Mouse (Mus musculus) cerebellum, adult 2 months (tissue): ENCODE measurements at regions not wholly inside any gene's neighbourhood (a gene's known extent, or its start where the extent isn't known, plus 50 kb on each side); places are given as distances from the start of the nearest gene placed in this dataset.

Source experiments
- DNase-seq, 2 experiments: peaks; one replicate each; pipeline ENCODE4 v3.0.0; 2021
- H3K27ac ChIP-seq: fragments of 200-500 bp; 2 replicates; pipeline ENCODE4 v1.5.1; 2012; ENCODE audit warnings: low read length, control low read depth, inconsistent platforms; ENCODE audit not compliant: insufficient read depth
- H3K27me3 ChIP-seq: fragments of 200-500 bp; 2 replicates; pipeline ENCODE4 v1.6.1; 2012; ENCODE audit warnings: inconsistent platforms, mild to moderate bottlenecking, low read length, moderate library complexity; ENCODE audit not compliant: control insufficient read depth, insufficient read depth
- H3K4me1 ChIP-seq: fragments of 200-500 bp; 2 replicates; pipeline ENCODE4 v1.6.1; 2011; ENCODE audit warnings: low read length; ENCODE audit not compliant: control insufficient read depth, insufficient read depth
- H3K4me3 ChIP-seq: fragments of 200-500 bp; replicated peaks from 2 replicates; pipeline ENCODE3; 2011; ENCODE audit warnings: mild to moderate bottlenecking, low read depth, low read length, control low read depth; ENCODE audit not compliant: insufficient read depth
- CTCF ChIP-seq: fragments of 200-500 bp; IDR thresholded peaks from 2 replicates; pipeline ENCODE4 v1.5.1; 2011; ENCODE audit warnings: low read depth, mild to moderate bottlenecking, control low read depth, low read length, moderate library complexity, borderline replicate concordance; ENCODE audit not compliant: insufficient read depth
- POLR2A ChIP-seq: fragments of 200-500 bp; IDR thresholded peaks from 2 replicates; pipeline ENCODE4 v1.6.1; 2011; ENCODE audit warnings: low read length, control low read depth, borderline replicate concordance; ENCODE audit not compliant: insufficient read depth
- WGBS: fragments of 180-500 bp; shearing (Covaris S2); methylation state at CpG from one replicate; pipeline ENCODE4 v1.1.7; 2018; 5-methylcytosine and 5-hydroxymethylcytosine counted together

DNA sequence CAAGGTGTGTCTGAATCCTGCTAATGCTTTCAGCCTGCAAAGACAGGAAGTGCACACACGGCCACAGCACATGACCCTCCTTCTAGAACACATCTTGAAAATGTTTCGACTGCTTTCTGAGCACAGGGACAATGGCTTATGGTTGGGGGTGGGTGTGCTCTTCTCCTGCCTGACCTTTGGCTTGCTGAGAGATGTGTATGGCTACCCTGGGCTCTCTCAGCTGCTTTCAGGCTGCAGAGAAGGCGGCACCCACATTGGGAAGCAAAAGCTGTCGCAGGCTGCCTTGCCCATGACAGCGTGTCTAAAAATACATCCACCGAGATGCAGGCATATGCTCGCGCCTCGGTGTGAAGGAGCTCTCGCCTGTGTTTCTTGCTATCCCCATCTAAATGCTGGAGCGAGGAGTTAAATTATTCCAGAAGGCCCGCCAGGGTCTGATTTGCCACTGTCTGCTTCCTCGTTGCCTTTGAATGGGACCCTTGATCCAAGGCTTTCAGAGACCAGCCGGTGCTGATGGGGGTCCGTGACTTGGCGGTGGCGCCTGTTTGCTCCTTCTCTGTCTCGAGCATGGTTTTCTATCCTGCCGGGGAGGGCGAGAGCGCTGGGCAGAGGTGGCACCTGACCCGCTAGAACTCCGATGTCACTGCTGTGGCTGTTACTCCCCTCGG lies 214.6 kb upstream of the Ubash3b start:
- no peak for TF ChIP-seq POLR2A
- TF ChIP-seq CTCF, result no peak
- no peak overlapping the region; the same call in 1 of the 2 replicates for H3K27ac ChIP-seq
- DNase-seq, result peak; percentile 28 to 32
- WGBS, result 4% methylated on average over 24 of the region's 24 CpGs
- peak overlapping the region; percentile 38 for H3K4me3 ChIP-seq
- H3K4me1 ChIP-seq, result 0 out of 2 replicates have a peak, but pooled peaks cover 3% of the 10 kb centered on the region
- no peaks in the 10 kb centered on the region for H3K27me3 ChIP-seq

DNA sequence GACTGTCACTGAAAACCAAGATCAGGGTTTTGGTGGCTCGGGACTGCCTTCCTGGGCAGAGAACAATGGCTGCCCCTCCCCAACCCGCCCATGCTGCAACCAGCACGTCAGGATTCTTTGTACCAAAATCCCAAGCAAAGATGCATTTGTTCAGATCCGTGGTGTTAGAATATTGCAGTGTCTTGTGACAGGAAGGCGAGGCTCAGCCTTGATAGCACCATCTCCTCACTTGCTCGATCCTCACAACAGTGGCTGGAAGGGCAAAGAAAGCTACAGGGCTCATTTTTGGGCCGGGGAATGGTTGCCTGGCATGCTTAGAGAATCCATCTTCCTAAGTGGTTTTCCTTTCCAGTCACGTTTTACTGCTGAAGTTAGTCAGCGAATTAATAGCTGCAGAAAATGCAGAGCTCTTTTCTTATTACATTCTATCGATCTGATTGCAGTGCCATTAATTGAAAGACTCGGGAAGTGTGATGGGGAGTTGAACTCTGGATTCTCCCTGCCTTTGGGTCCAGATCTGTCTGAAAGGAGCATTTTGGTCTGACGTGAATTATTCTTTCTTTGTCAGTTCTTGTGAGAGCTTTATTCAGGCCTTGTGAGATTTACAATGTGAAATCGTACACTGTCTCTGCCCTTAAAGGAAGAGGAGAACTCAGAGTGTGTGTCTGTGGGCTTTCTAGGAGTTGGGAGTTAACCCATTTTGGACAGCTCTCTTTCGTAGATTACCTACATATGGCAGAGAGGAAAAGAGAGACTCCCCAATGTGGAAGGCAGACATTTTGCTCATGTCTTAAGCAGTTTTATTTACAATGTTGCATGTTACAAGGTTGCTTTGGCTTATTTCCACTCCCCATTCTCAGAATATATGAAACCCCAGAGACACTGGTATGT lies 213.3 kb upstream of the Ubash3b start:
- Histone ChIP-seq H3K27me3 (no peaks in the 10 kb centered on the region), H3K27ac (no peak overlapping the region), H3K4me1 (0 out of 2 replicates have a peak, but pooled peaks cover 3% of the 10 kb centered on the region), H3K4me3 (no peak overlapping the region)
- TF ChIP-seq CTCF (no peak), POLR2A (no peak)
- DNase-seq, result no peak
- WGBS, result 55% methylated on average over 14 of the region's 14 CpGs

DNA sequence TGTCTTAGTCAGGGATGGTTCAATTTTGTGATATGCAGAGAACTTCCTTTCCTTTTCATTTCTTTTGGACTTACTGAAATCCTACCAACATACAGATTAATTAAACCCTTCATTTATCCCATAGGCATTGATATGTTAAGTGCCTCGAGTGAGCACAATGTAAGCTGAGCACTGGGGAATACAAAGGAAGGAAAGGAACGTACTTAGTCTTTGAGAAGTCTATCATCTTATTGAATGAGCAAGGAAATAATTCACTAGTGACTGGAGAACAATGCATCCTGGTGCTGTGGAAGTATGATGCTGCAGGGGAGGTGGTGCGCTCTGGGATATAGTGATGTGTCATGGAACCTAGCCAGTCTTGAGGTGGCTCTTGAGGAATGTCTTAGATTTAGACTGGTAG lies 204.9 kb upstream of the Ubash3b start:
- Histone ChIP-seq H3K4me3 (no peak overlapping the region), H3K27ac (no peak overlapping the region), H3K27me3 (no peaks in the 10 kb centered on the region), H3K4me1 (no peaks in the 10 kb centered on the region)
- no peak for TF ChIP-seq POLR2A
- TF ChIP-seq CTCF, result no peak
- DNase-seq, result no peak
- WGBS, result 54% methylated on average over 3 of the region's 3 CpGs

DNA sequence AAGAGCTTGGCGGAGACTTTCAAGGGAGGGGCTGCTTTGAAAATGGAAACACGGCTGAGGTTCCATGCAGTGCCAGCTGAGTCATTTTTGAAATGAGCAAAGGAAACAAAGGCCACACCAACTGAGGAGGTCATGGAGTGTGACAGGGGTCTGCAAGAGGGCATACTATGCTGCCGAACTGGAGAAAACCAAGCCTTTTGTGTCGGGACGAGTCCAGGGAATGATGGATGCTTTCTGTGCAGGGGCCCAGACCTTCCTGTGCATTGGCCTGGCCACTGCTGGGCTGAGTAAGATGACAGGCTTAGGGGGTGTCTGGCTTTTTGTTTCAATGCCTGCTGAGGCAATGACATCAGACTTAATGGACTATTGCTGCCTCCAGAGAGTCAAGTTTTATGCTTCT lies 203.8 kb upstream of the Ubash3b start:
- WGBS, result 48% methylated on average over 5 of the region's 5 CpGs
- TF ChIP-seq POLR2A, result no peak
- no peak for TF ChIP-seq CTCF
- no peak overlapping the region for H3K4me3 ChIP-seq
- DNase-seq, result no peak
- H3K27me3 ChIP-seq, result no peaks in the 10 kb centered on the region
- no peaks in the 10 kb centered on the region for H3K4me1 ChIP-seq
- H3K27ac ChIP-seq, result no peak overlapping the region

DNA sequence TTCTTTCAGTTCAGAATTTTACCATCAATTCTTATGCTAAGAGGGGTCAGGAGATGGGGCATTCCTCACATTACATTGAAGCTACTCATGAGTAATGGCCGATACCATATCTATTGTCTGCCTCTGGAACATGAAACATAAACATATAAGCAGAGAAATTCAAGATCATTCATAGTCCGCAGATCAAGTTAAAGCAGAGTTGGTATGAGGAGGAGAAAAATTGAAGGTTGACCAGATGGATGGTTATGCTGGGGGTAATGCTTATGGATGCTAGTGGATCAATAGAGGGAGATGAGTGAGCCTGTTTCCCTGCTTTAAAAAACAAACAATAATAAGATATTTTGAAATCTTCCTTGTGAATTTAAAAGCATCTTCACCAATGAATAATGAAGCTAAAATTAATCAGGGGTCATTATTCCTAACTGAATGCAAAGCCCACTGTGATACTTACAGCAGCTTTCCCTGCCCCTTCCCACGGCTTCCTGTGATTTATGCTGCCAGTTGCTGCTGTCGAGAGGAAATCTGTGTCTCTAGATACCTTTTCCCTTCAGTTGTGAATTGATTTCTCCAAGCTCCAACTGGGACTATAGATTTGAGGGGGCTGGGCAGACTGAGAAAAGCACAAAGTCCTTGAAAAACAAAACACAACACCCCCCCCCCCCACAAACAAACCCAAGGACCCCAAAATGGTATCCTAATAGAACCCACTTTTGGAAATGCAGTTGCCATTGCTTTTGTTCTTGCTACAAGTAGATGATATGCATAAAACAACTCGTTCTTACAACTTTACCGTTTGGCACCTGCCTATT lies 203.1 kb upstream of the Ubash3b start:
- Histone ChIP-seq H3K4me3 (no peak overlapping the region), H3K4me1 (no peaks in the 10 kb centered on the region), H3K27me3 (no peaks in the 10 kb centered on the region), H3K27ac (no peak overlapping the region)
- WGBS, result 51% methylated on average over 6 of the region's 6 CpGs
- DNase-seq, result no peak
- TF ChIP-seq POLR2A, result no peak
- TF ChIP-seq CTCF, result no peak

DNA sequence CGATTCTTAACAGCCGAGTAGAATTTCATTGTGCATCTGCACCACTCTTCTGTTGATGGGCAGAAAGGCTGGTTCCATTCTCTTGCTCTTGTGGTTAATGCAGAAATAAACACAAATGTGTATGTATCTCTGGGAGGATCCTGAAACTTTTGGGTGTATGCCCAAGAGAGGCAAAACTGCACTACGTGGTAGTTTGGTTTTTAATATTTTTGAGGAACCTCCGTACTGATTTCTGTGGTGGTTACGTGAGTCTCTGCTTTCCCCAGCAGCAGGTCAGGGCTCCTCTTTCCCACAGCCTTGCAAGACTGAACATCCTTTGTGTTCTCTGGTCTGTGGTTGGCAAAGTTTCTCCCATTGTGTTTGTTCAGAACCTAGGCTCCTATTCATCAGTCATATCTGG lies 198.9 kb upstream of the Ubash3b start:
- Histone ChIP-seq H3K27me3 (no peaks in the 10 kb centered on the region), H3K4me1 (no peaks in the 10 kb centered on the region), H3K27ac (no peak overlapping the region), H3K4me3 (no peak overlapping the region)
- 45% methylated on average over 5 of the region's 5 CpGs for WGBS
- no peak for DNase-seq
- TF ChIP-seq CTCF (no peak), POLR2A (no peak)

DNA sequence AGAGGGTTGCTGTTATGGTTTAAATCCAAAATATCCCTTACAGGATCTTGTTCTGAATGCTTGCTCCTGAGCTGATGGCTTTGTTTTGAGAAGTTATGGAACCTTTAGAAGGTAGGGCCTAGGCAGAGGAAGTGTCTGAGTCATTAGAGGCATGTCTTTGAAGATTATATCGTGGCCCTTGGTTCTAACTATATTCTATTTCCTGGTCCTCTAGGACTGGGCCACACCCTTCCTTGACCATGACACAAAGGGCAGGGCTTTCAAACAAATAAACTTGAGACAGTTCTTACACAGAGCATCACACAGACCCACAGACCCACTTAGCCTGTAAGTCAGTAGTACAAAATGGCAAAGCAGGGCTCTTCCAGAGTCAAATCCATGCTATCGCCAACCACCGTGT lies 197.8 kb upstream of the Ubash3b start:
- Histone ChIP-seq H3K27me3 (no peaks in the 10 kb centered on the region), H3K27ac (no peak overlapping the region), H3K4me3 (no peak overlapping the region), H3K4me1 (no peaks in the 10 kb centered on the region)
- no peak for DNase-seq
- TF ChIP-seq POLR2A, result no peak
- no peak for TF ChIP-seq CTCF
- 94% methylated on average over 3 of the region's 3 CpGs for WGBS
